Mouse (Mus musculus) lung, embryonic 14.5 days (tissue): Measurements from ENCODE around the gene Wdr82. TPM values are rescaled to one million over a fixed set of nuclear protein-coding genes. Genes with fewer than 3 reads are reported as not detected.

Experiments used
- ATAC-seq: fragments of 200-750 bp; cut with Nextera tagmentation; 2 replicates; pipeline ENCODE4 v1.8.0; 2017; ENCODE audit warnings: mild to moderate bottlenecking, moderate TSS enrichment, moderate library complexity; ENCODE audit not compliant: insufficient read depth
- DNase-seq: peaks from one replicate; pipeline ENCODE4 v3.0.0-alpha.2; 2015
- H3K27ac ChIP-seq: fragments of 300-500 bp; sonication (generic); 2 replicates; pipeline ENCODE4 v1.5.1; 2014; ENCODE audit warnings: low read depth, mild to moderate bottlenecking, moderate library complexity
- H3K27me3 ChIP-seq: fragments of 300-500 bp; sonication (generic); 2 replicates; pipeline ENCODE4 v1.6.1; 2014; ENCODE audit warnings: low read length, control low read depth; ENCODE audit not compliant: insufficient read depth
- H3K36me3 ChIP-seq: fragments of 300-500 bp; sonication (generic); 2 replicates; pipeline ENCODE4 v1.6.1; 2014; ENCODE audit warnings: control low read depth; ENCODE audit not compliant: insufficient read depth
- H3K4me1 ChIP-seq: fragments of 300-500 bp; sonication (generic); 2 replicates; pipeline ENCODE4 v1.6.1; 2014; ENCODE audit warnings: antibody characterized with exemption, control low read depth; ENCODE audit not compliant: insufficient read depth
- H3K4me2 ChIP-seq: fragments of 300-500 bp; sonication (generic); 2 replicates; pipeline ENCODE4 v1.6.1; 2014; ENCODE audit warnings: mild to moderate bottlenecking
- H3K4me3 ChIP-seq: fragments of 300-500 bp; sonication (generic); 2 replicates; pipeline ENCODE4 v1.5.1; 2014; ENCODE audit warnings: low read depth, low read length
- H3K9ac ChIP-seq: fragments of 300-500 bp; sonication (generic); 2 replicates; pipeline ENCODE4 v1.6.1; 2014
- H3K9me3 ChIP-seq: fragments of 300-500 bp; sonication (generic); 2 replicates; pipeline ENCODE4 v1.6.1; 2016; ENCODE audit warnings: low read depth, low read length, control low read depth
- CTCF ChIP-seq: IDR thresholded peaks from 2 replicates; pipeline ENCODE4 v1.5.1; 2016; ENCODE audit warnings: antibody characterized with exemption, low read depth
- WGBS: fragments of 180-500 bp; shearing (Covaris S2); extraction: QIAGEN DNeasy Blood & Tissue Kit; methylation state at CpG from one replicate; pipeline ENCODE4 v1.1.7; 2014; 5-methylcytosine and 5-hydroxymethylcytosine counted together
- polyA plus RNA-seq: library from polyadenylated mRNA; unstranded; fragments of >200 nt; fragmentation: Nextera tagmentation; extraction: Ambion mirVana; gene quantifications from 2 replicates; pipeline ENCODE4 v1.2.1, GENCODE M21; 2014

Wdr82 gene
- polyA plus RNA-seq, 1 experiment from 2014 or later: 26.9 TPM

- H3K9ac ChIP-seq: no peak overlapping the region
- no peak overlapping the region for H3K4me3 ChIP-seq
- ATAC-seq: peak; percentile 6; the same call in 1 of the 2 replicates
- H3K36me3 ChIP-seq: peaks cover 47% of the 10 kb centered on the region
- 0 out of 2 replicates have a peak, but pooled peaks have one; percentile 5 for TF ChIP-seq CTCF
- WGBS: 74% methylated on average over 4 of the region's 4 CpGs
- no peak overlapping the region for H3K27ac ChIP-seq
- H3K4me1 ChIP-seq: no peaks in the 10 kb centered on the region
- no peaks in the 10 kb centered on the region for H3K9me3 ChIP-seq
- no peak overlapping the region for H3K4me2 ChIP-seq
- no peaks in the 10 kb centered on the region for H3K27me3 ChIP-seq
- no peak for DNase-seq
Measured at GRCm38 (mm10) chr9:106231816-106232215, 61.1 kb downstream of the Wdr82 start.

- peaks cover 58% of the 10 kb centered on the region for H3K36me3 ChIP-seq
- no peak for TF ChIP-seq CTCF
- 93% methylated on average over 3 of the region's 3 CpGs for WGBS
- no peaks in the 10 kb centered on the region for H3K4me1 ChIP-seq
- H3K9ac ChIP-seq: no peak overlapping the region
- H3K4me2 ChIP-seq: no peak overlapping the region
- DNase-seq (no peak), ATAC-seq (no peak)
- no peak overlapping the region for H3K27ac ChIP-seq
- no peaks in the 10 kb centered on the region for H3K27me3 ChIP-seq
- H3K9me3 ChIP-seq: no peaks in the 10 kb centered on the region
- H3K4me3 ChIP-seq: no peak overlapping the region
Measured at GRCm38 (mm10) chr9:106232956-106233355, 62.2 kb downstream of the Wdr82 start.

GRCm38 (mm10) chr9:106233953-106234352, 63.2 kb downstream of the Wdr82 start:
- Histone ChIP-seq H3K27me3 (no peaks in the 10 kb centered on the region), H3K9ac (no peak overlapping the region), H3K9me3 (no peaks in the 10 kb centered on the region), H3K4me3 (no peak overlapping the region), H3K4me2 (no peak overlapping the region), H3K27ac (no peak overlapping the region), H3K36me3 (peaks cover 68% of the 10 kb centered on the region), H3K4me1 (no peaks in the 10 kb centered on the region)
- TF ChIP-seq CTCF: no peak
- 77% methylated on average over 6 of the region's 6 CpGs for WGBS
- ATAC-seq (no peak), DNase-seq (no peak)

- 83% methylated on average over 23 of the region's 23 CpGs for WGBS
- no peak overlapping the region for H3K4me3 ChIP-seq
- TF ChIP-seq CTCF: no peak
- H3K36me3 ChIP-seq: peaks cover 82% of the 10 kb centered on the region
- ATAC-seq (no peak), DNase-seq (no peak)
- H3K27ac ChIP-seq: no peak overlapping the region
- H3K9me3 ChIP-seq: no peaks in the 10 kb centered on the region
- H3K4me1 ChIP-seq: no peaks in the 10 kb centered on the region
- H3K27me3 ChIP-seq: no peaks in the 10 kb centered on the region
- H3K4me2 ChIP-seq: no peak overlapping the region
- H3K9ac ChIP-seq: no peak overlapping the region
Measured at GRCm38 (mm10) chr9:106235194-106235830, 64.6 kb downstream of the Wdr82 start.

GRCm38 (mm10) chr9:106236156-106236817, 65.6 kb downstream of the Wdr82 start:
- 88% methylated on average over 23 of the region's 23 CpGs for WGBS
- no peak overlapping the region for H3K9ac ChIP-seq
- no peak overlapping the region for H3K4me2 ChIP-seq
- no peak overlapping the region for H3K27ac ChIP-seq
- H3K4me3 ChIP-seq: no peak overlapping the region
- ATAC-seq (no peak), DNase-seq (no peak)
- no peaks in the 10 kb centered on the region for H3K4me1 ChIP-seq
- H3K36me3 ChIP-seq: peaks cover 91% of the 10 kb centered on the region
- no peaks in the 10 kb centered on the region for H3K9me3 ChIP-seq
- TF ChIP-seq CTCF: no peak
- no peaks in the 10 kb centered on the region for H3K27me3 ChIP-seq

GRCm38 (mm10) chr9:106236818-106237211, 66.1 kb downstream of the Wdr82 start:
- no peak overlapping the region for H3K4me2 ChIP-seq
- H3K27ac ChIP-seq: no peak overlapping the region
- DNase-seq (no peak), ATAC-seq (no peak)
- peaks cover 97% of the 10 kb centered on the region for H3K36me3 ChIP-seq
- no peaks in the 10 kb centered on the region for H3K27me3 ChIP-seq
- H3K4me3 ChIP-seq: no peak overlapping the region
- no peak for TF ChIP-seq CTCF
- H3K9me3 ChIP-seq: no peaks in the 10 kb centered on the region
- H3K9ac ChIP-seq: no peak overlapping the region
- WGBS: 60% methylated on average over 3 of the region's 3 CpGs
- H3K4me1 ChIP-seq: no peaks in the 10 kb centered on the region

- no peak overlapping the region for H3K9ac ChIP-seq
- no peaks in the 10 kb centered on the region for H3K9me3 ChIP-seq
- DNase-seq: no peak
- WGBS: 86% methylated on average over 8 of the region's 8 CpGs
- H3K27ac ChIP-seq: no peak overlapping the region
- no peak overlapping the region for H3K4me3 ChIP-seq
- H3K4me1 ChIP-seq: no peaks in the 10 kb centered on the region
- H3K36me3 ChIP-seq: peaks cover 98% of the 10 kb centered on the region
- H3K27me3 ChIP-seq: no peaks in the 10 kb centered on the region
- TF ChIP-seq CTCF: no peak
- H3K4me2 ChIP-seq: no peak overlapping the region
- no peak for ATAC-seq
Measured at GRCm38 (mm10) chr9:106237401-106237800, 66.7 kb downstream of the Wdr82 start.
